Mouse (Mus musculus): Measurements from ENCODE around the gene Ints1. TPM values are rescaled to one million over a fixed set of nuclear protein-coding genes. Genes with fewer than 3 reads are reported as not detected.

The Ints1 gene
- total RNA-seq (2021) = 10 to 100 TPM; 32.8 to 40.4 TPM
- long read RNA-seq, experiment 1, full-length matches to known transcripts = 6 of 30 reads
- long read RNA-seq, experiment 1, partial matches to known transcripts = 18 of 30 reads
- long read RNA-seq, experiment 1, other reads (novel, unspliced or antisense) = 6 of 30 reads
- long read RNA-seq, experiment 2, full-length matches to known transcripts = 7 of 34 reads
- long read RNA-seq, experiment 2, partial matches to known transcripts = 21 of 34 reads
- long read RNA-seq, experiment 2, other reads (novel, unspliced or antisense) = 6 of 34 reads

DNA sequence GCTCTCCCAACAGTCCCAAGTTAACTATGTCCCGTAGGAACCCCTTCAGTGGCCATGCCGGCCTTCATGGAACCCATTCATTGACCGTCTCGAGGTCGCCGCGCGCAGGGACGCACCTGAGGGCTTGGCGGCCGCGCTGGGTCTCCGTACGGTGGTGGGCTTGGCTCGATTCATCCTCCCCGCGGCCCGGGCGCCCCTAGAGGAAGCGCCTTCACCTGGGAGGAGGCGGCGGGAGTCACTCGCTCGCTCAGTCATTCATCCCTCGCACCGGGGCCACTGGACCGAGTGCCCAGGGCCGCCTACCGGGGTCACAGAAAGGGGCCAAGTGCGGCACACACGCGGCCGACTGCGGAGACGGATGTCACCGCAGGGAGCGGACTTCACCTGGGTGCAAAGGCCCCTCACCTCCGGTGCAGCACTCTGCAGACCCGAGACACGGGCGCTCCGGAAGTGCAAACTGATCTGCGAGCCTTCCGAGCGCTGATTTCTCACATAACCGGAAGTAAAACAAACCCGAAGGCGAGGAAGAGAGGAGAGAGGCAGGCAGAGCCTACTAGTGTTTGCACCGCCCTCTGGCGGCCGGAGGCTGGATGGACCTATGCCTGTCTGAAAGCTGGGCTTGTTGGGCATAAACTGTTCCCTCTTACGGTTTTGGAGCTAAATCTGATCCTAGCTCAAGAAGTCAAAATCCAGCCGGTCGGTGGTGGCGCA, at the start of gene Ints1:
TSS of gene Ints1 (minus strand) at position 459 of the 711 bp plus-strand sequence.
- H3K27ac ChIP-seq = peak within 1 kb of the TSS; percentile 88
- peak within 1 kb of the TSS; percentile 98 for H3K4me3 ChIP-seq
- peak; percentile 97 for DNase-seq
- intact Hi-C loops (cut with DNase I) = loop anchor here (2.0 to 5.0 kb wide), 2 partner anchors 42 to 51 kb away; partner anchors contain the start of genes Gm26938, Psmg3 and Tmem184a
- TF ChIP-seq CTCF (IDR thresholded peaks at IDR 0.05) = peak; percentile 98; the same call in 1 of the 2 replicates

DNA sequence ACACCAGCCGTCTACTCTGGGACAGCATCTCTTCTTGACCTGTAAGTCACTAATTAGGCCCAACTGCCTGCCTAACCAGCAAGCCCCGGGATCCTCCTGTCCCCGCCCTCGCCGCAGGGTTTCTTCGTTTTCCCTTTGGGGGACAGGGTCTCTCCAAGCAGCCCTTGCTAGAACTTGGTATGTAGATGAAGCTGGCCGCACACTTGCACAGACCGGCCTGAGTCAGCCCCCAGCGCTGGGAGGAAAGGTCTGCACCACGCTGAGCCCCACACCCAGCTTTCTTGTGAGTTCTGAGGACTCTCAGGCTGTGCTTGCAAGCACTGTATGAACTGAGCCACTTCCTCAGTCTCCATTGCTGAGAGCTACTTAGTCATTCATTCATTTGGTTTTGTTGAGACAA, 49.1 kb upstream of the Ints1 start:
- intact Hi-C loops (cut with DNase I) = no loop called here
- TF ChIP-seq CTCF (IDR thresholded peaks at IDR 0.05) = no peak
- H3K4me3 ChIP-seq = no peak overlapping the region
- no peak for DNase-seq
- no peak overlapping the region for H3K27ac ChIP-seq

DNA sequence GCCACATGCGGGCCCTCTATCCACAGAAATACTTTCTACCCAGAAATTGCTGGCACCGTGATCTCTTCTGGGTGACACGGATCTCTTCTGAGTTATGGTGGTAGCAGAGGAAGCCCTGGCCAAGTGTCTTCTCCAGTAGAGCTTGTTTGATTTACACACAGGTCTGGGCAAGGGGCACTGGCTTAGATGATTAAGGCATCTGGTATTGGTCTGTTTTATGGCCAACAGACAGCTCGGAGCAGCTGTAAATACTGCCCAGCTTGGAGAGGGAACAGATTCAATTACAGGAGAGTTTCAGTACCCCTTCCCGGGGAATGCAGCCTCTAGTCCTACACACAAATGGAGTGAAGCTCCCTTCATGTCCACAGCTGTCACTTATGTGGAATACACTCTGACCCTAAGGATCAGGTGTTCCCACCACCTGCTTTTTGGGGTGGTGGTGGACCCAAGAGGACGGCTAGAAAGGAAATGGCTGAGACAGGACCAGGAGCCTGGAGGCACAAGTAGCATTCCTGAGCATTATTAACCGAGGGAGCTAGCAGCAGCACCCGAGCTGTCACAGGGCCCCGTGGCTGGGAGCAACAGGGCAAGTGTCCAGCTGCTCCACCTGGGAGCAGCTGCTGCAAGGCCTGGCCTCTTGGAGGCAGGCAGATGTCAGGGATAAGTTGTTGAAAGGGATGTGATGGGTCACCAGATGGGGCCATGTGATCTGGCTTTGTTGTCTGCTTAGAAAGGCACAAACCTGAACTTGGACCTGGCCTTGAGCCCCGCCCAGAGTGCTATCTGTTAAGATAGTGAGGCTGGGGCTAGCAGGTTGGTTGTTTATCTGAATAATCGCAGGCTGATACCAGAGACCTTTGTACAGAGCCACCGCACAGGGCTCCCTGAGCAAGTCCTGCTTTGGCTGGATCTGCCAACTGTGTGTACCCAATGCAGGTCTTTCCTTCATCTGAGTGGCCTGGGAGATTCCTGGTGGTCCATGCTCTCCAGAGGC, 46.3 kb upstream of the Ints1 start:
- no peak for TF ChIP-seq CTCF (IDR thresholded peaks at IDR 0.05)
- intact Hi-C loops (cut with DNase I) = no loop called here
- DNase-seq = no peak
- Histone ChIP-seq H3K4me3 (no peak overlapping the region), H3K27ac (peak overlapping the region; percentile 57)

DNA sequence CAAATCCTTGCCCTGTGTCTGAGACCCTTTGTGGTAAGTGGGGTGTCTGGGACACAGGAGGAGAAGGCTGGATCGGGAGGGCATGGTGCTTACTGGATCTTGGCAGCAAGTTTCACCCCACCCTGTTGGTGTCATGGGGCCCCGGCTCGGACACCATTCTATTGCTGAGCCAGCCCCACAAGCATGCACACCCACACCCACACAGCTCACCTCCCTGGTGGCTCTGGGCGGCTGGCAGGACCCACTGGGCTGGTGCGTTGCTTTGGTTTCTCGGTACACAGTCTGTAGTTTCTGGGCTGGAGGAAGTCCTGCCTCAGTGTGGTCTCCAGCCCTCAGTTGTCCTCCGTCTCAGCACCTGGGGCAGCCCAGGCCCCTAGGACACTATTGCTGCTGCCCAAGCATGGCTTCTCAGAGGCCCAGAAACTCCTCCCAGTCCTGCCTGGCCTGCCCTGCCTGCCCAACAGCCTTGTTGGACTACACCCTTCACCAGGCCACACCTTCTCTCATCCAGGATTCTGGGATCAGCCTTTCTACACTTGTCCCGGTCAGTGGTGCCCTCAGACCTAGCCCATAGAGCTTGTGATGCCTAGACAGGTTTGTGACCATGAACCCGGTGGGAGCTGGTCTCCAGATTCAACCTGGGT, 44.2 kb upstream of the Ints1 start, which contains the start of gene Tmem184a:
TSS of gene Tmem184a (minus strand) at position 380 of the 644 bp plus-strand sequence.
- TF ChIP-seq CTCF (IDR thresholded peaks at IDR 0.05) = no peak
- no peak for DNase-seq
- no peak within 1 kb of the TSS for H3K4me3 ChIP-seq
- intact Hi-C loops (cut with DNase I) = loop anchor here (5.0 to 10.0 kb wide), 2 partner anchors 42 to 105 kb away; partner anchors contain the start of gene Ints1
- no peak within 1 kb of the TSS for H3K27ac ChIP-seq

DNA sequence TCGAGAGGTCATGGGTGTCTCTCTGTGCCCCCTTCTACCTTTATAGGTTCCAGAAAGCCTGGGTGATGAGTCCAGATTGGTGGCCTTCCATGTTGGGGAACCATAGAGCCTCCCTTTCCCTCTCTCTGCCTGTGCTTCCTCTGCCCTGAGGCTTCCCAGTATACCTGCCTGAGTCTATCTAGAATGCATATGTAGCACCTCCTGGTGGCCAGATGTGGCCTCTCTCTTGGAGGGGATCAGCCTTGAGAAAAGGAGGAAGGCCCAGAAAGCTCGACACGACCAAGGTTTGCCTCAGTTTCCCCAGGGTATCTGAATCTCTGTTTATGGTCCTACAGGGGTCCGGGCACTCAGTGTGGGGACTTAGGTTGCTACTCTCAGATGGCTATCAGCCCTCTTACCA, 43.3 kb upstream of the Ints1 start:
- DNase-seq = peak; percentile 50
- peak; percentile 66 for TF ChIP-seq CTCF (IDR thresholded peaks at IDR 0.05)
- H3K27ac ChIP-seq = no peak overlapping the region
- intact Hi-C loops (cut with DNase I) = loop anchor here (5.0 to 10.0 kb wide), 2 partner anchors 42 to 104 kb away; partner anchors contain the start of gene Ints1
- H3K4me3 ChIP-seq = no peak overlapping the region

DNA sequence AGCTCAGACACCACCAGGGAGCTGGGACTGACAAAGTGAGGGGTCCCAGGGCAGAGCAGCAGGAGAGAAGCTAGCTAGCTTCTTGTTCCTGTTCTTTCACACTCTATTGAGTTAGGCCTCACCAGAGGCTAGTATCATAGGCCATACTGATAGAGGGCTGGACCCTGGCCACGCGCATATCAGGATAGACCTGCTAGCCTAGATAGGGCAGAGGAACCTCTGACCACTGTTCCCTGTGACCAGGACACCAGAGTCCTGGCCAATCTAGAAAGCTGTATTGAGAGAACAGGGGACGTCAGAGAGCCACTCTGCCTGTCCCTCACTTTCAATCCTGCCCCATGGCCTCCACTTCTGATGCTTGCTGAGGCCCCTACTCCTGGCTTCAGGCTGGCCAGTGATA, 42.6 kb upstream of the Ints1 start:
- TF ChIP-seq CTCF (IDR thresholded peaks at IDR 0.05) = no peak
- Histone ChIP-seq H3K4me3 (no peak overlapping the region), H3K27ac (no peak overlapping the region)
- intact Hi-C loops (cut with DNase I) = loop anchor here (5.0 to 10.0 kb wide), 2 partner anchors 41 to 103 kb away; partner anchors contain the start of gene Ints1
- no peak for DNase-seq

DNA sequence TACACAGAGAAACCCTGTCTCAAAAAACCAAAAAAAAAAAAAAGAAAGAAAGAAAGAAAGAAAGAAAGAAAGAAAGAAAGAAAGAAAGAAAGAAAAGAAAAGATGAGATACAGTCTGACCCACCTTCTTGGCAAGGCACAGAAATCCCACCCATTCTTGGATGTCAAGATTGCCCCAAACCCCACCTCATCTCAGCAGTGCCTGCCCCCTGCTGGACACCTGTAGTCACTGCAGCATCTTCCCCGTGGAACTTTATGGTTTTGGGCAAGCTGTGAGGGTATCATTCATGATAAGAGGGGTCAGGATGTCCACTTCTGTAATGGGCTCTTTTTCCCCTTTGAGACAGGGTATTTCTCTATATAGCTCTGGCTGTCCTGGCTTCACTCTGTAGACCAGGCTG, 41.8 kb upstream of the Ints1 start:
- peak; percentile 77 for TF ChIP-seq CTCF (IDR thresholded peaks at IDR 0.05)
- Histone ChIP-seq H3K4me3 (no peak overlapping the region), H3K27ac (no peak overlapping the region)
- intact Hi-C loops (cut with DNase I) = loop anchor here (5.0 to 10.0 kb wide), 2 partner anchors 40 to 102 kb away; partner anchors contain the start of gene Ints1
- no peak for DNase-seq

DNA sequence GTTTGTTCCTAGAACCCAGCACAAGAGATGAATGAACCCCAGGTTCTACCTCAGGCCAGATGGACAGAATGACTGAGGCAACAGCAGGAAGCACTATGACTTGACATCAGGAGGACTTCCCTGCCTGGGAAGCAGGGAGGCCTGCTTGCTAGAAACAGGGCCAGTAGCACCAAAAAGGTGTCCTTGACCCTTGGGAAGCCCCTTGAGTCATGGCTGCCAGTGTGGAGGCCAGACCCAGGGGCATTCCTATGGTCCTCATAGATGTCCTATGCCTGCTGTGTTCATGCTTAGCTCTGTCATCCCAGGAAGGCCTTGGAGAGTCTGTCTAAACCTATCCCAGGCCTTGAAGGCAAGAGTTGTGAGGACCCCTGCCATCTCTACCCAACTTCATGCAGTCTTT, 41.0 kb upstream of the Ints1 start:
- H3K4me3 ChIP-seq = no peak overlapping the region
- no peak for TF ChIP-seq CTCF (IDR thresholded peaks at IDR 0.05)
- intact Hi-C loops (cut with DNase I) = loop anchor here (5.0 to 10.0 kb wide), 2 partner anchors 39 to 102 kb away; partner anchors contain the start of gene Ints1
- no peak overlapping the region for H3K27ac ChIP-seq
- DNase-seq = no peak

DNA sequence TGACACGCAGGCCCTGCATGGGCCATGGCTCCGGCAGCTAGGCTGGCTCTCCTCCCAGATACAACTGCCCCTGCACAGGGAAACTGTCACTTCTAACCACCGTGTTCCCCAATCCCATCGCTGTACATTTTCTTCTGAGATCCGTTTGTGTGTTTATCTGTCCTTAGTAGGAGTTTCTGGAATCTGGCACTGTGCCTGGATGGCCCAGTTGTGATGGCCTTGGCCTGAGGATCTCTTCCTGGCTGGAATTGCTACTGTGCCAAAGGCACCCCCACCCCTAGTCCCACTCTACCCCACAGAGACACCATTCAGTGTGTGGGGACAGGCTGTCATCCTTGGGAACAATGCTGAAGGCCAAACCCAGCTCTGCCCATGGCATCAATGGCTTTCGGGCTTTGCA, 40.5 kb upstream of the Ints1 start:
- intact Hi-C loops (cut with DNase I) = loop anchor here (5.0 to 10.0 kb wide), 2 partner anchors 39 to 101 kb away; partner anchors contain the start of gene Ints1
- Histone ChIP-seq H3K27ac (no peak overlapping the region), H3K4me3 (no peak overlapping the region)
- TF ChIP-seq CTCF (IDR thresholded peaks at IDR 0.05) = no peak
- DNase-seq = no peak

DNA sequence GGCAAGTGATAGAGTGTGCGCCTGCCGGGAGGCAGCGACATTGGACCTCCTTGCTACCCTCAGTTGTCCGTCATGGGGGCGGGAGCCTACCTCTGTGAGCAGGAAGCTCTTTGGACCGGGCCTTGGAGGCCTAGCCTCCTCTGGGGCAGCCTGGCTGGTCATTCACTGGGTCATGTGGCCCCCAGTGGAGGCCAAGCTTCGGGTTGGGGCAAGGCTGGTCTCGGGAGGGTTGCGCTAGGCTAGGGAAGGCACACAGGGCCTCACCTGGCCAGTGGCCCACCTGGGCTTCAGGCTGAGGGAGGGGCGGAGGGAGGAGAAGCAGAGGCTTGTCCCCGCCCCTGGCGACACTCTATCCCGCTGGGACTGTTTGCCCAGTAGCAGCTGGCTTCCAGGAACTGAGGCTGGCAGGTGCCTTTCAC, 38.5 kb upstream of the Ints1 start:
- no peak for TF ChIP-seq CTCF (IDR thresholded peaks at IDR 0.05)
- Histone ChIP-seq H3K27ac (peak overlapping the region; percentile 35; the same call in 1 of the 2 replicates), H3K4me3 (peak overlapping the region; percentile 51)
- DNase-seq = peak; percentile 44
- intact Hi-C loops (cut with DNase I) = loop anchor here (10.0 kb wide), 1 partner anchor 99 kb away; no protein-coding TSS in a partner anchor

DNA sequence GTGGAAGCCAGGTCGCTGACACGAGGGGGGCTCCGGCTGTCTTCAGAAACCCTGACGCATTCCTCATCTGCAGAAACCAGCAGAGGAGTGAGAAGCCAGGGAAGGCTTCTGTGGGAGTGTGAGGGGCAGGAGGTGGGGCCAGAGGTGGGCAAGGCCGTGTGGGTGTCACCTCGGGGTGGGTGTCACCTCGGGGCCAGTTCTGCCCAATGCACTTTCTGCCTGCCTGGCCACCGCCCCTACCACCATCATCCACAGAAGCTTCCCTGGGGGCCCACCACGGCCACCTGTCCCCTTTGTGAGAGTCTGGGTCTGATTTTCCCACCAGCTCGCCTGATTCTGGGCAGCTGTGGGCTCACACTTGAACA, 37.6 kb upstream of the Ints1 start:
- intact Hi-C loops (cut with DNase I) = loop anchor here (10.0 kb wide), 1 partner anchor 98 kb away; no protein-coding TSS in a partner anchor
- TF ChIP-seq CTCF (IDR thresholded peaks at IDR 0.05) = no peak
- no peak overlapping the region for H3K27ac ChIP-seq

More for the DNA sequence above, 37.6 kb upstream of the Ints1 start:
- H3K4me3 ChIP-seq = no peak overlapping the region
- DNase-seq = no peak

All from gastrocnemius, adult 2 months (tissue).